Mouse (Mus musculus): ENCODE results near the gene Dtnbp1. TPM values are rescaled to one million over a fixed set of nuclear protein-coding genes. Genes with fewer than 3 reads are reported as not detected.

The Dtnbp1 gene
- total RNA-seq (2021), result 10 to 100 TPM; 60.5 to 70.5 TPM
- long read RNA-seq, experiment 1, transcript Dtnbp1-201 (10 exons, 1,362 nt), result major isoform, 179 of 219 reads
- long read RNA-seq, experiment 1, transcript Dtnbp1-203 (10 exons, 1,589 nt), result minor isoform, 7 of 219 reads
- long read RNA-seq, experiment 1, partial matches to known transcripts, result 3 of 219 reads
- long read RNA-seq, experiment 1, other reads (novel, unspliced or antisense), result 29 of 219 reads
- long read RNA-seq, experiment 2, transcript Dtnbp1-201 (10 exons, 1,362 nt), result major isoform, 108 of 149 reads
- long read RNA-seq, experiment 2, partial matches to known transcripts, result 4 of 149 reads
- long read RNA-seq, experiment 2, other reads (novel, unspliced or antisense), result 33 of 149 reads

GRCm38 (mm10) chr13:45001911-45002615 is at the start of gene Dtnbp1:
Gene Dtnbp1 (minus strand): TSS chr13:45002147.
- peak; percentile 90 to 93 for DNase-seq
- intact Hi-C loops (cut with DNase I), result no loop called here

DNA sequence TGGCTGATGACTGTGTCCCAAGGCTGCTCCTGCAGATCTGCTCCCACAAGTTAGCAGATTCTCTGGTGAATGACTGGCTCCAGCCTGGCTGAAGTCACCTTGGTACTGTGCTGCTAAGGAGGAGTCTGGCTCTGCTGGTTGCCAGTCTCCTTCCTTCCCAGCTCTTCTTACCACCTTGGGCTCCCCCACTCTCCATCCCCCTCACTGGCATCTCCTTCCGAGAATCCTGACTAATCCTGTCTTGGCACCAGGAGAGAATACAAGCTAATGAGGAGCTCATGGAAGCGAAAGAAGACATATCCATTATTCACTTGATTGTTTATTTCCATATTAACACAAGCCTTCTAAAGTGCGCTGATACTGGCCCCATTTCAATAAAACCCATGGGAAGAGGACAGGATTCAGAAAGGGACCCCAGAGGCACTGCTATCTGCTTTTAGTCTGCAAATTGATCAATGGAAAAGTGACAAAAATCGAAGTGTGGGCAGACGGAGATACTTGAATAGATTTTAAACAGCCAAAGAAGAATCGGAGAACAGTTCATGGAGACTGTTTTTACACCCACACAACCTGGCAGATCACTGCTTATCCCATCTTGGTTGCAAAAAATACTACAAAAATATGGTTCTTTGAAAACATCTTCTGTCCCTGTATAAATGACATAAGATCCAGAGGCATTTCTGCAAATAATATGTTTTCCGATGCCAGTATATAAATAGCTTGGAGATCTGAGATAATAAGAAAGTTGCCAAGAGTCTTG is 47.5 kb upstream of the Dtnbp1 start:
- no peak for DNase-seq
- intact Hi-C loops (cut with DNase I), result no loop called here

DNA sequence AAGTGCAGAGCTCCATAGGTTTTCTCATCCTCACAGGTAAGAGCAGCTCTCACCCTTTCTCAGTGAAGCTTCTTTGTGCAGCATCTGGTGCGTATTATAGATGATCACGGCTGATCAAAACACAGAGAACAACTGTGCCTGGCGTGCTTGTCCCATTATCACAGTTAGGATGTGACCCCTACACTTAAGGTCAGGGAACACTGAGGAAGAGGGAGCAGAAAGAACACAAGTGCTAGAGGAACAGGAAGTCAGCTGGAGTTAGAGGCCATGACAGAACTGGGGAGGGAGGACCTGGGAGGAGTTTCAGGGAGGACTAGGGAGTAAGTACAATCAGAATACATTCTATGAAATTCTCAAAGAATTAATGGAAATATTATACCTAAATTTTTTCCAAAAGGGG is 41.5 kb upstream of the Dtnbp1 start:
- intact Hi-C loops (cut with DNase I), result no loop called here
- no peak for DNase-seq

GRCm38 (mm10) chr13:45040741-45041140 is 38.8 kb upstream of the Dtnbp1 start:
- no peak for DNase-seq
- intact Hi-C loops (cut with DNase I), result no loop called here

DNA sequence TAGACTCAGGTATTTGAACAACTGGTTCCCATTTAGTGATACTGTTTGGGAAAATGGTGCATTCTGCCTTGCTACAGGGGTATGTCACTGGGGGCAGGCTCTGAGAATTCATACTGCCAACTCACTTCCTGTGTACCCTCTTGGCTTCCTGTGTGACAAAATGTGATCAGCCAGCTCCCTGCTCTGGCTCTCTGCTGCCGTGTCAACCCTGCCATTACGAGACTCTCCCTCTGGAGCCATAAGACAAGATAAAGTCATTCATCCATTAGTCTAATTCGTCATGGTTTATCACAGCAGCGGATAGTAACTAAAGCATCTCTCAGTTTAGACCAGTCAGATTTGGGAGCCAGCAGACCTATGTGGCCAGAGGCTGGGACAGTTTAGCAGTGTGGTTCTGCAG is 38.2 kb upstream of the Dtnbp1 start:
- intact Hi-C loops (cut with DNase I), result no loop called here
- DNase-seq, result no peak

- no peak for DNase-seq
- intact Hi-C loops (cut with DNase I), result no loop called here
Observed at GRCm38 (mm10) chr13:45036417-45036816, 34.5 kb upstream of the Dtnbp1 start.

GRCm38 (mm10) chr13:45034759-45035158 is 32.8 kb upstream of the Dtnbp1 start:
- DNase-seq, result no peak
- intact Hi-C loops (cut with DNase I), result no loop called here

- intact Hi-C loops (cut with DNase I), result no loop called here
- DNase-seq, result no peak
Observed at GRCm38 (mm10) chr13:45033360-45033759, 31.4 kb upstream of the Dtnbp1 start.

DNA sequence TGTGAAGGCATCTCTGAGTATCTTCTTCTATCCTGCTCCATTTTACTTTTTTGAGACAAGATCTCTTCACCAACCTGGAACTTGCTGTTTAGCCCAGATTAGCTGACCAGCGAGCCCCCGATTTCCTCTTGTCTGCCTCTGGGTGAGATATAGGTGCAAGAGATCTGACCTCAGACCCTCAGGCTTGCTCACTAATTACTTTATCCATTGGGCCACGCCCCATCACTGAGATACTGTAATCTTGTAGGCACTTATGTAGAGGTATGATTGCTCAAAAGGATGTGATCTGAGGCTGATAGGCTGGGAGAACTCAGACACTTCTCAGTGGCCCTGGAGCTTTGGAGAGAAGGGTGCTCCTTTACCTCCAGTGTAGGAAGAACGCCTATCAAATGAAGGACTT is 30.5 kb upstream of the Dtnbp1 start:
- intact Hi-C loops (cut with DNase I), result no loop called here
- no peak for DNase-seq

DNA sequence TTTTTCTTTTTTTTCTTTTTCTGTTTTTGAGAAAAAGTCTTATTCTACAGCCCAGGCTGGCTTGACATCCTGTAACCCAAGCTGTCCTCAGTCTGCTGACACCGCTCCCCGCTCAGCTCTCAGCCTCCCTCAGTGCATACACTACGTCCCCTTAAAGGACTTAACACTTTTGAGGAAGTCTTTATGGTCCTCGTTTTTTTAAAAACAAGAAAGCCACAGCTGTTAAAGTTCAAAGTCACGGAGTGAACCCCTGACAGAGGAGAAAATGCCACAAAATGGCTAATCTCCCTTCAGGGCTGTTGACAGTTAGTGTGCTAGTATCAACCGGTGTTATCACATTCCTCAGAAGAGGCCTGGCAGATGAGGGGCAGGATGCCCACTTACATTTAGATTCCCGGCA is 29.8 kb upstream of the Dtnbp1 start:
- intact Hi-C loops (cut with DNase I), result loop anchor here (2.0 kb wide), 3 partner anchors 359 to 445 kb away; no protein-coding TSS in a partner anchor
- no peak for DNase-seq

DNA sequence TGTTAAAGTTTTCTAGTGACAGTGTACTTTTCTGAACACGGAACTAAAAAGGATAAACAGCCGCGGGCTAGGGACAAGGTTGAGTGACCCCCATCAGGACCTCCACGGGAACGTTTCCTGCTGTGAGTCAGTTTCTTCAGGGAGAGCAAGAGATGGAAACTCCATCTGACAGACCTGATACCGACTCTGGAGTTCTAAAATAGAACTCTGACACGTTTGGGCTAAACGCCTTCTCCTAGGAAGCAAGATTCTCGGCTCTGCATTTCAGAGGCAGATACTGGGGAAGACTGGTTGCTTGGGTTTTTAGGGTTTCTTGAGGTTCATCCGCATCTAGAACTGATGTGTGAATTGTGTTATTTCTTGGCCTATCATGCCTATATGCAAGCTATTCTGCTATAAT is 29.4 kb upstream of the Dtnbp1 start:
- intact Hi-C loops (cut with DNase I), result loop anchor here (2.0 kb wide), 3 partner anchors 359 to 445 kb away; no protein-coding TSS in a partner anchor
- DNase-seq, result no peak

DNA sequence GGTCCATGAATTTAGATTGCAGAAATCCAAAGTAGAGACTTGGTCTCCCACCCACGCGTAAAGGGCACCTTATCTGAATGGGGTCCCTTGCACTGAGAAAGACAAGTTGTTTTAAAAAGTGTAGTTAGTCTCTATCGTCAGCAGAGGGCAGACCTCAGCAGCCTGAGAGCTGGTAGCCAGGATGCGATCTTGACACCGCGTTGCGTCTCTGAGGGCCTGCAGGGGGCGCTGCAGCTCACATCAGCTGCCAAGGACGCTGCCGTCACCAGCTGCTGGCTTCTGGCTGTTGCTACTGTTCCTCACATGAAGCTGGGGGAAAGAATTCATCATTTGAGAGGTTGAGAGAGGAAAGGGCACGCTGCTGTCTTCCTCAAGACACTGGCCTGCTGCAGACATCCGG is 28.9 kb upstream of the Dtnbp1 start:
- intact Hi-C loops (cut with DNase I), result loop anchor here (2.0 kb wide), 3 partner anchors 360 to 446 kb away; no protein-coding TSS in a partner anchor
- DNase-seq, result peak; percentile 93 to 94

GRCm38 (mm10) chr13:45029791-45030190 is 27.8 kb upstream of the Dtnbp1 start:
- DNase-seq, result no peak
- intact Hi-C loops (cut with DNase I), result loop anchor here (2.0 kb wide), 3 partner anchors 361 to 447 kb away; no protein-coding TSS in a partner anchor

DNA sequence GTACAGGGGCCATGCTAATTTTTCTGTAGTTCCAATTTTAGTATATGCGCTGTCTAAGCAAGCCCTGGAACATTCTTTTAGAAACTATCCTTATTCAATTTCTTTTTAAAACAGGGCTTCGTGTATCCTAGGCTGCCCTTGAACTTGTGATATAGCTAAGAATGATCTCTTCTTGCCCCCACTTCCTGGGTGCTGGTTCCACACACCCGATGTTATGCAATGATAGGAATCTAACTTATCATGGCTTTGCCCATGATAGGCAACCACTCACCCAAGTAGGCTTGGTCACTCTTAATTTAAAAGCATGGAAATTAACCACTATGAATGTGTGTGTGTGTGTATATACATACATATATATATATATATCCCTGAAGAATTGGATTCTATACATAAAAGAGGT is 24.3 kb upstream of the Dtnbp1 start:
- intact Hi-C loops (cut with DNase I), result no loop called here
- DNase-seq, result no peak

DNA sequence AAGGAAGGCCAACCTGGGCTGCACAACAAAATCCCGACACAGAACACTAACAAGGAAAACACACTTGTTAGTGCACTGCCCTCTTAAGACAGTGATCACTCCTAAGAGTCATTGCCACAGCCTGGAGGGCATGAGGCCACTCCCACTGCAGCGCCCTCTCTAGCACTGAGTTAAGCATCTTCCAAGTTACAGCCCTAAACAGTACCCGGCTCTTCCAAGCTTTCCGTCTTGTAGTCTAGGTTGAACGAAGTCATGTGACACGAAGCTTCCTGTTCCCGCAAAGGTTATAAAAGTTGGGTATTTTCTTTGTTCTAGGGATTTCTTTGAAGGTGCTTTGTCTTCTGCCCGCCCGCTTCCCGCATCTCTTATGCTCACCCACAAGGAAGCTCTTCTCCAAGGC is 22.9 kb upstream of the Dtnbp1 start:
- DNase-seq, result no peak
- intact Hi-C loops (cut with DNase I), result no loop called here

DNA sequence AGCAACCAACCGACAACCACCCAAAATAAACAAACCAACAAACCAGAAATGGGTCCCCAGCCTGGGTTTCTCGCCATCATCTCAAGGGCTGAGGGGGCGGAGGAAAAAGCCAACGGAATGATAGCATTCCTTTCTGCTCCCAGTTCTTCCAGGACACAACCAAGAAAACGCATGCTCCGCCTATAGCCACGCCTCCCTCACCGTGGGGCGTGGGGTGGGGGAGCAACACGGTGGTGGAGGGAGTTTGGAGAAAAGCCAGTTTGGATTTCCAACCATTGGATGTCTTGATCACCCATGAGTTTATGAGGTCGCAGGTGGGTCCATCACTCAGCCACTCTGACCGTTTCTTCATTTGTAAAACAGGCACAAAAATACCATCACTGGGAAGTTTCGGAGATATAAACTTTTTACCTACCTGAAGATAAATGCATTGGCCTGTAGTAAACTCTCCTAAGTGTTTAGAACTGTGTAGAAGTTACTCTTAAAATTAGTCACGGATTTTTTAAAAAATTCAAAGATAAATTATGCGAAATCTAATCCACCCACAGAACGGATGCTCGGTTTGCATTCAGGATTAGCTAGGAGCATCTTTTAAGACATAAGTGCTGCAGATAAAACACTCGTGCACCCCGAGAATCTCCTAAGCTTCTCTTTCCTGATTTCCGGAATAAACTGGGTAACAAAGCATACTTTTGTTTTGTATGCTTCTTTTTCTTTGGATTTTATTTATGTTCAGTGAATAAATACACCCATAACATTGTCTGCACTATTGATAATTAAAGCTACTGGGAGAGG is 21.6 kb upstream of the Dtnbp1 start:
- intact Hi-C loops (cut with DNase I), result no loop called here
- no peak for DNase-seq

- intact Hi-C loops (cut with DNase I), result no loop called here
- peak in 1 of 2 experiments; percentile 44 for DNase-seq
Observed at GRCm38 (mm10) chr13:45008150-45008549, 6.2 kb upstream of the Dtnbp1 start.

GRCm38 (mm10) chr13:45007726-45008125 is 5.8 kb upstream of the Dtnbp1 start:
- no peak for DNase-seq
- intact Hi-C loops (cut with DNase I), result no loop called here

GRCm38 (mm10) chr13:45006483-45006882 is 4.5 kb upstream of the Dtnbp1 start:
- intact Hi-C loops (cut with DNase I), result no loop called here
- no peak for DNase-seq

DNA sequence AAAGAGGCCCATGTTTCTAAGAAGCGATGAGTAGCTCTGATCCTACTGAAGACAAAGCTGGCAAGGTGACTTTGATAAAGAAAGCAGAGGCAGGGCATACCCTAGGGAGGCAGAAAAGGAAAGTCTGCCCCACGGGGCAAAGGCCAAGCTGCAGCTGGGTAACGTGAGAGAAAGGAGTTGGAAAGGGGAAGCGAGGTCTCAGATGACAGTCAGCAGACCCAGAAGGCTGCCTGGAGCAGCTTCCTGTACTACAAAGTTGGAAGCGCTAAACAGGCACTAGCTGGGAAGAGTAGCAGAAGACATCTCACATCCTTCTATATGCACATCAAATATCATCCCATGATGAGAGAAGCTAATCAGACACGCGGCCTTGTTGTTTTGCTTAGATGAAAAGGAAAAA is 3.9 kb upstream of the Dtnbp1 start:
- DNase-seq, result no peak
- intact Hi-C loops (cut with DNase I), result no loop called here

Measured in heart, postnatal 14 days (tissue).